Mouse (Mus musculus) liver, embryonic 13.5 days (tissue): ENCODE measurements around the gene Auts2. TPM values are rescaled to one million over a fixed set of nuclear protein-coding genes. Genes with fewer than 3 reads are reported as not detected.

Source experiments
- ATAC-seq: fragments of 200-750 bp; cut with Nextera tagmentation; 2 replicates; pipeline ENCODE4 v1.8.0; 2017; ENCODE audit warnings: low read depth, mild to moderate bottlenecking, moderate number of reproducible peaks, moderate library complexity
- DNase-seq: peaks from one replicate; pipeline ENCODE4 v3.0.0; 2022
- H3K27ac ChIP-seq: fragments of 300-500 bp; sonication (generic); 2 replicates; pipeline ENCODE4 v1.5.1; 2015; ENCODE audit warnings: moderate library complexity, mild to moderate bottlenecking, inconsistent platforms
- H3K27me3 ChIP-seq: fragments of 300-500 bp; sonication (generic); 2 replicates; pipeline ENCODE4 v1.6.1; 2015; ENCODE audit warnings: mild to moderate bottlenecking, inconsistent platforms
- H3K36me3 ChIP-seq: fragments of 300-500 bp; sonication (generic); 2 replicates; pipeline ENCODE4 v1.6.1; 2015; ENCODE audit warnings: mild to moderate bottlenecking, inconsistent platforms
- H3K4me1 ChIP-seq: fragments of 300-500 bp; sonication (generic); replicated peaks from 2 replicates; pipeline ENCODE4 v1.6.1; 2015; ENCODE audit warnings: inconsistent platforms
- H3K4me2 ChIP-seq: fragments of 300-500 bp; sonication (generic); 2 replicates; pipeline ENCODE4 v1.6.1; 2015; ENCODE audit warnings: inconsistent platforms, mild to moderate bottlenecking, moderate library complexity
- H3K4me3 ChIP-seq: fragments of 300-500 bp; sonication (generic); replicated peaks from 2 replicates; pipeline ENCODE4 v1.5.1; 2015; ENCODE audit warnings: mild to moderate bottlenecking, inconsistent platforms
- H3K9ac ChIP-seq: fragments of 300-500 bp; sonication (generic); 2 replicates; pipeline ENCODE4 v1.6.1; 2015; ENCODE audit warnings: mild to moderate bottlenecking, inconsistent platforms
- H3K9me3 ChIP-seq: fragments of 300-500 bp; sonication (generic); replicated peaks from 2 replicates; pipeline ENCODE4 v1.6.1; 2016; ENCODE audit warnings: inconsistent platforms
- WGBS: fragments of 180-500 bp; shearing (Covaris S2); methylation state at CpG from one replicate; pipeline ENCODE4 v1.1.7; 2015; ENCODE audit not compliant: insufficient replicate concordance; 5-methylcytosine and 5-hydroxymethylcytosine counted together
- polyA plus RNA-seq: library from polyadenylated mRNA; unstranded; fragments of >200 nt; fragmentation: Nextera tagmentation; extraction: Ambion mirVana; gene quantifications from 2 replicates; pipeline ENCODE4 v1.2.1, GENCODE M21; 2015

The Auts2 gene
- polyA plus RNA-seq, 1 experiment from 2014 or later: 1.5 TPM

DNA sequence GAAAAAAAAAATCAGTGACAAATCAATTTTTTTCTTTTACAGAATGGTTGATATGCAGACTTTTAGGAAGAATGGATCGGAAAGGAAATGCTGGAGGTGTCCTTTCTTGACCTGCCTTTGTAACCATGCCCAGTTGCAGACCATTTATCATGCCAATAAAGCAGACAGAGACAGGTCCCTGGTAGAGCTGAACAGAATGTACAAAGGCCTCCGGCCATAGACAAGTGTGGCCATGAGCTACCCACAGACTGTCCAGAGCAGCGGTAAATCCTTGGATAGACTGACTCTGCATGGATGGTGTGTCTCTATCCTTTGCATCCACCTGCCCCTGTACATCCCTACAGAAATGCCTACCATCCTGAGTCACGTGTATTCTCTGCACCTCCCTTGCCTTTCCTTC, 100.2 kb downstream of the Auts2 start:
- H3K9me3 ChIP-seq: no peaks in the 10 kb centered on the region
- WGBS: 69% methylated on average over 4 of the region's 4 CpGs
- H3K4me1 ChIP-seq: 0 out of 2 replicates have a peak, but pooled peaks cover 6% of the 10 kb centered on the region
- no peaks in the 10 kb centered on the region for H3K36me3 ChIP-seq
- H3K9ac ChIP-seq: no peak overlapping the region
- no peak for ATAC-seq
- H3K27ac ChIP-seq: no peak overlapping the region
- H3K4me3 ChIP-seq: no peak overlapping the region
- no peak for DNase-seq
- no peak overlapping the region for H3K4me2 ChIP-seq
- H3K27me3 ChIP-seq: no peaks in the 10 kb centered on the region

DNA sequence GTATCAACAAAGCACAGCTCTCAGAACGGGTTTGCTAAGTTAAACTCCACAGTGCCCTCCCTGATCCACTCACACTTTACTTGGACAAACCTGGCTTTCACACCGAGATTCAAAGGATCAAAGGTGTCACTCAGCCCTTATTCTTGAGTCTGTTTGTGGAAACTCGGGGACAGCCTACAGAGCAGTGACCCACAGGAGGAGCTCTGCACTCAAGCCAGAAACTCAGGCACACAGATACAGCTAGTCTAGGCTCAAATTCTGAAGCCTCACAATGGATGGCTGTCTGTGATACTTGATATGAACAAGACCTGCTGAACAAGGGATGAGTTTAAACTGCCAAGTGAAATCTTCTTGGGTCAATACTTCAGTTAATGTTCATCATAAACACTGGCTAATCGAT, 104.7 kb downstream of the Auts2 start:
- DNase-seq (no peak), ATAC-seq (no peak)
- Histone ChIP-seq H3K27me3 (no peaks in the 10 kb centered on the region), H3K4me3 (no peak overlapping the region), H3K9me3 (no peaks in the 10 kb centered on the region), H3K4me1 (peaks cover 19% of the 10 kb centered on the region), H3K9ac (no peak overlapping the region), H3K36me3 (no peaks in the 10 kb centered on the region), H3K27ac (no peak overlapping the region), H3K4me2 (no peak overlapping the region)
- WGBS: 46% methylated on average over 4 of the region's 4 CpGs

DNA sequence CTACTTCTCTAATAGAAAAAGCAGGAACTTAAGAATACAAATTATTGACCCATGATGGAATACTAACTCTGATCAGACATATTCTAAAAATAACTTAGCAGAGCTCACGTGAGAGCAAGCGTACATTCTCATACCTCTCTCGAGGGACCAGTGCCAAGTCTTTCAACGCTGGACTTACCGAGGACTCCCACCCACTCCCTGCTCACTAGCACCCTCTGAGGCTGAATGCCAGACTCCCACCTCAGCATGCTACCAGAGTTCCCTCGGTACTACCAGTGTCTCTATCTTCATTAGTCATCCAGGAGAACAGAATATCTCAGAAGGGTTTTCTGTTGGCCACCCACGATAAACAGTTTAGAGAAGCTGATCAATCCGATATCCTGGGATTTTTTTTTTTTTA, 105.2 kb downstream of the Auts2 start:
- Histone ChIP-seq H3K27ac (no peak overlapping the region), H3K36me3 (no peaks in the 10 kb centered on the region), H3K4me2 (no peak overlapping the region), H3K4me1 (peaks cover 23% of the 10 kb centered on the region), H3K27me3 (no peaks in the 10 kb centered on the region), H3K9me3 (no peaks in the 10 kb centered on the region), H3K9ac (no peak overlapping the region), H3K4me3 (no peak overlapping the region)
- DNase-seq: no peak
- 46% methylated on average over 8 of the region's 8 CpGs for WGBS
- ATAC-seq: no peak

DNA sequence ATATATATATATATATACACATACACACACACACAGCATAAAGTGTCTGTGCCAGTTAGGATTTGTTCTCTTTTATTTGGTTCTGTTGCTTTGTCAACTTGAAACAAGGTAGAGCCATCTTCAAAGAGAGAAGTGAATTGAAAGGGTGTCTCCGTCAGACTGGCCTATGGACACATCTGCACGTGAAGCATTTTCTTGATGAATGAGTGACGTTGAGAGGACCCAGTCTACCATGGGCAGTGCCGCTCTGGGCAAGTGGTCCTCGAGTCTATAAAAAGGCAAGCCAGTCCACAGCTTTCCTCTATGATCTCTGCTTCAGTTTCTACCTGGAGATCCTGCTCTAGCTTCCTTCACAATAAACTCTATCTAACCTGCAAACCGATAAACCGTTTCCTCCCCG, 105.7 kb downstream of the Auts2 start:
- ATAC-seq (no peak), DNase-seq (no peak)
- Histone ChIP-seq H3K36me3 (no peaks in the 10 kb centered on the region), H3K9ac (no peak overlapping the region), H3K27me3 (no peaks in the 10 kb centered on the region), H3K4me3 (no peak overlapping the region), H3K4me1 (peaks cover 25% of the 10 kb centered on the region), H3K4me2 (no peak overlapping the region), H3K9me3 (no peaks in the 10 kb centered on the region), H3K27ac (no peak overlapping the region)
- WGBS: 68% methylated on average over 8 of the region's 8 CpGs

DNA sequence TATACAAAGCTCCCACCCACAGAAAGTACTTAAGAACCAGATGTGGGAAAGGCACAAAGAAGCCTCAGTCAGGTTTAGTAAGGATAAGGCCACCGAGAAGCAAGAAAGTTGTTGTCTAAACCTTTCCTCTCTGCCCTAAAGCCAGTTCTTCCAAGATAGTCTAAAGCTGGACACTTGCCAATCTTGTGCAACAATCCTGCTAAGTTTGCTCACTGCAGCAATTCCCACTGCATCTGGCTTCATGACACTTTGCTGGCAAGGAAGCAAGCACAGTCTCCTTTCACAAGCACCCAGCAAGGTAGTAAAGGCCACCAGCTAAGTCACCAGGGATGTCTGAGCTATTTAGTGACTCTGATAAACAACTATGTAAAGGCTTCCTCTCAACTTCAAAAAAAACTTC, 106.2 kb downstream of the Auts2 start:
- H3K9ac ChIP-seq: no peak overlapping the region
- no peak overlapping the region for H3K4me3 ChIP-seq
- no peak overlapping the region for H3K4me2 ChIP-seq
- no peak for DNase-seq
- H3K27ac ChIP-seq: no peak overlapping the region
- H3K27me3 ChIP-seq: no peaks in the 10 kb centered on the region
- ATAC-seq: no peak
- H3K36me3 ChIP-seq: no peaks in the 10 kb centered on the region
- no peaks in the 10 kb centered on the region for H3K9me3 ChIP-seq
- 44% methylated on average over 1 of the region's 1 CpGs for WGBS
- H3K4me1 ChIP-seq: peaks cover 25% of the 10 kb centered on the region

DNA sequence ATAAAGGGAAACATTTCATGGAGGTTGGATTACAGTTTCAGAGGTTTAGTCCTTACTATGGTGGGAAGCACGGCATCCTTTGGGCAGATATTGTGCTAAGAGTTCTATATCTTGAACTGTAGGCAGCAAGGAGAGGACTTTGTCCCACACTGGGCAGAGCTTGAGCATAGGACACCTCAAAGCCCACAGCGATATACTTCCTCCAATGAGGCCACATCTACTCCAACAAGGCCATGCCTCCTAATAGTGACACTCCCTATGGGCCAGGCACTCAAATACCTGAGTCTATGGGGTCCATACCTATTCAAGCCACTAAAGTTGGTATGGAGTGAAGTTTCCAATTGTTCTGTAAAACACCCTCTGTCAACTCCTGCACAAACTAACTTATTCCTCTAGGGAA, 106.7 kb downstream of the Auts2 start:
- 91% methylated on average over 2 of the region's 2 CpGs for WGBS
- no peak for ATAC-seq

DNA sequence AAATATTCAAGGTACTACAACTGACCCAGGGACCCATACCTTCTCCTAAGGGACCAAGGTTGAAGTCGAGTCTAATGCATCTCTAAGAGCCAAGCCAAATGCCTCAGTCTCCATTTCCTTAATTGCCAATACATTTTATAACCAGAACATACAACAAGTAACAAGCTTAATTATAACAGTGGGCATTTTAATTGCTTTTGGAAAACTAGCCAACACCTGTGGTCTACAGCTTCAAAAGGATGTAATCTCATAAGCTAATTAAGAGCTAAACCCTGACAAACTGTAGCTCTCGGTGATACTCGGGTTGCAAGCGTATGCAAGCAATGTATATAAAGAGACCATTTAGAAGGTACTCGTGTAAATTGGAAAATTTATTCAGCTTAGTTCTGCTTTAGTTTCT, 107.7 kb downstream of the Auts2 start:
- Histone ChIP-seq H3K27ac (no peak overlapping the region), H3K36me3 (no peaks in the 10 kb centered on the region), H3K4me2 (no peak overlapping the region), H3K9ac (no peak overlapping the region), H3K4me1 (peaks cover 25% of the 10 kb centered on the region), H3K9me3 (no peaks in the 10 kb centered on the region), H3K27me3 (no peaks in the 10 kb centered on the region), H3K4me3 (no peak overlapping the region)
- 77% methylated on average over 5 of the region's 5 CpGs for WGBS
- DNase-seq (no peak), ATAC-seq (no peak)

More for the DNA sequence above, 106.7 kb downstream of the Auts2 start:
- no peaks in the 10 kb centered on the region for H3K27me3 ChIP-seq
- no peak overlapping the region for H3K4me3 ChIP-seq
- no peaks in the 10 kb centered on the region for H3K9me3 ChIP-seq
- H3K4me1 ChIP-seq: peaks cover 25% of the 10 kb centered on the region
- DNase-seq: no peak
- no peak overlapping the region for H3K9ac ChIP-seq
- H3K36me3 ChIP-seq: no peaks in the 10 kb centered on the region
- H3K27ac ChIP-seq: no peak overlapping the region
- H3K4me2 ChIP-seq: no peak overlapping the region

DNA sequence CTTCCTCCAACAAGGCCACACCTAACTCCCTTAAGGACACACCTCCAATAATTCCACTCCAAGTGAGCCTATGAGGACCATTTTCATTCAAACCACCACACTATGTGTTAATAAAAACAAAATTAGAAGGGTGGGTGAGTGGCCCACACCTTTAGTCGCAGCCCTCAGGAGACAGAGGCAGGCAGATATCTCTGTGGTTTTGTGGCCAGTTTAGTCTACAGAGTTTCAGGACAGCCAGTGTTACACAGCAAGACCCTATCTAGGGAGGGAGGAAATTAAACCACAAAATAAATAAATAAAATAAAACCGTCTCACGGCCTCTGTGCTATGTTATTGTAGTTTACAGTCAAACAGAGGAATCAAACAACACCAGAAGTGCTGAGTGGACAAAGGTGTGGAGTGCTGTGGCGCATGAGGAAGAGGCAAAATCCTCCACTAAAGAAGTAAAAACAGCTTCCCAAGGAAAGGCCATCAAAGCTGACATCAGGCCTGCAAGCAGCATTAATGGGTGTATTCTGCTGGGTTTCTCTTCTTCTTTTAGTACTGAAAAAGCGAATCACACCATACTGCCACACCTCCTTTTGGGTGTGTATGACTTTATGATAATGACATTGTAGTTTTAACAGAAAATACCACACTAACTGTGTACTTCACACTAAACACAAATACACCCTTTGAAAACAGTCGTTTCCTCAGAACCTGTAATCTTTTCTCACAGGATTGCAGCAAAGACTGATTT, 109.6 kb downstream of the Auts2 start:
- Histone ChIP-seq H3K27me3 (no peaks in the 10 kb centered on the region), H3K9ac (no peak overlapping the region), H3K4me3 (no peak overlapping the region), H3K36me3 (no peaks in the 10 kb centered on the region), H3K27ac (no peak overlapping the region), H3K4me2 (no peak overlapping the region), H3K9me3 (no peaks in the 10 kb centered on the region), H3K4me1 (peaks cover 25% of the 10 kb centered on the region)
- 37% methylated on average over 6 of the region's 6 CpGs for whole genome bisulfite sequencing
- DNase-seq (no peak), ATAC-seq (no peak)

DNA sequence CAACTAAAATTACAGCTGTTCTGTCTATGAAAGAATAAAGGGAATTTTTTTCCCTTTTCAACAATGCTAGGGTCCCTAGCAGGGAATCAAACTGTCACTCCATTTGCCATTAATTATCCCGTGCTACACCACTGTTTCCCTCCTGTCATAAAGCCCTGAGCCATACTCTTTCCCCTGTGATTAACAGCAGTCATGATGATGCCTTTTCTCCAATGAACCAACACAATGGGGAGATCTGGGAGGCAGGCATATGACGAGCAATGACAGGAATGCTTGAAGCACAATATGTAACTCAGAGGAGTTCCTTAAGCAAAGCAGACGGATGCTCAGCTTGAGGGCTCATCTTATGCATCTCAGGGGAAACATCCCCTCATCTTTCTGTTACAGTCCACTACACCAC, 113.8 kb downstream of the Auts2 start:
- Histone ChIP-seq H3K27ac (no peak overlapping the region), H3K9me3 (no peaks in the 10 kb centered on the region), H3K36me3 (no peaks in the 10 kb centered on the region), H3K9ac (no peak overlapping the region), H3K4me3 (no peak overlapping the region), H3K4me2 (no peak overlapping the region), H3K27me3 (no peaks in the 10 kb centered on the region), H3K4me1 (peaks cover 8% of the 10 kb centered on the region)
- DNase-seq: no peak
- no peak for ATAC-seq
- WGBS: 65% methylated on average over 3 of the region's 3 CpGs

DNA sequence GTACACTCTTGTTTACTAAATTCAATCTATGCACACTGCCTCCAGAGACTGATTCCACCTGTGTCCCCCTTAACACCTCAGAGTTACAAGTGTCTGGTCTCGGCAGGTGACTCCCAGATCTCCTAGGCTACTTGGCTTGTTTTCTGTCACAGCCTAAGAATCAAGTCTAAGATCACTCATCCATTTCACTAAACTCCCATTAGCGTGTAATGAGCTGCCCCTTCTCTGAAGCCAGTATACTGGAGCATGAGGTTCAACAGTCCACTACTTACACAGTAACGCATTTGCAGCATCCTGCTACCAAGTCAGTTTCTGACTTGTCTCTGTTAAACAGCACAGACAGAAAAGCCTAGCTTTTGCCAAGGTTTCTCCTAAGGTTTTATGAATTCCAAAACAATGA, 116.8 kb downstream of the Auts2 start:
- H3K27ac ChIP-seq: no peak overlapping the region
- no peak overlapping the region for H3K4me2 ChIP-seq
- WGBS: 65% methylated on average over 3 of the region's 3 CpGs
- no peaks in the 10 kb centered on the region for H3K4me1 ChIP-seq
- H3K27me3 ChIP-seq: no peaks in the 10 kb centered on the region
- H3K4me3 ChIP-seq: no peak overlapping the region
- H3K36me3 ChIP-seq: no peaks in the 10 kb centered on the region
- no peak overlapping the region for H3K9ac ChIP-seq
- no peaks in the 10 kb centered on the region for H3K9me3 ChIP-seq
- no peak for DNase-seq
- ATAC-seq: no peak

DNA sequence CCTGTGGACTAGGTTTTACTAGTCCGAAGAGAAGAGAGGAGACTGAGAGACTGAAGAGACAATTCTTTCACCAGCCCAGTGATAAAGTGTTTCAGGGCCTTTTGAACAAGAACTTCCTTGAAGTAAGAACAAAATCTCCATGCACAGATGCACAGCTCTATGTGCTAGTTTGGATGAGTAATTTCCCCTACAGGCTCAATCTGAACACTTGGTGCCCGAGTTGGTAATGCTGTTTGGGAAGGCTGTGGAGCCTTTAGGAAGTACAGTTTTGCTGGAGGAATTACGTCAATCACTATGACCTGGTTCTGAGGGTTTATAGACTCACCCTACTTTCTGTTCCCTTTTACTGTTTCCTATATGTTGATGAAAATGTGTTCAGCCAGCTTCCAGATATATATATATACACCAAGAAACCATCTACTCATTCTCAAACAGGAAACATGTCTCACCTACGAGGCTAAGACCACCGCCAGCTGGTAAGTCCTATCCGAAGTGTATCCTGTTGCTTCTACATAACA, 117.3 kb downstream of the Auts2 start:
- DNase-seq: no peak
- H3K27ac ChIP-seq: no peak overlapping the region
- 63% methylated on average over 6 of the region's 6 CpGs for WGBS
- H3K4me2 ChIP-seq: no peak overlapping the region
- no peak for ATAC-seq
- no peaks in the 10 kb centered on the region for H3K9me3 ChIP-seq
- no peak overlapping the region for H3K4me3 ChIP-seq
- H3K4me1 ChIP-seq: no peaks in the 10 kb centered on the region
- H3K36me3 ChIP-seq: no peaks in the 10 kb centered on the region
- no peak overlapping the region for H3K9ac ChIP-seq
- H3K27me3 ChIP-seq: no peaks in the 10 kb centered on the region

DNA sequence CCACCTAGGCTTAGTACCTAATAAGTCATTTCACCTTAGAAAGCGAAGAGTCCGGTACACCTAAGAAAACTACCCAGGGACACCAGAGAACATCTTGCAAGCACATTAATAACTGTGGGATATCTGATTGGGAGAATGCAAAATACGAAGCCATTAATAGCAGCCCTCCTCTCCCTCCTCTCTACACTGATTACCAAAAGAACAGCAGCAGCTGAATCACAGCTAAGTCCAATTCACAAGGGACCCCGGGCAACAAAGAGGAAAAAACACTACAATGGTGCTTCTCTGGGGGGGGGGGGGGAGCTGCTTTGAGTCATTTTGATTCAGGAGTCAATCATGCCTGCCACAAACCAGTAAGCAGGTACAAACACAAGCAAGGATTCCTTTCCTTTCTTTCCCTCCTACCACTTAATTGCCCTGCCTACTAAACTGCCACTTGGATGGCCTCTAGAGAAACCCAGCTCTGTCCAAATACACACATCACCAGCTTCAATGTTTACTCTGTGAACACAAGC, 132.7 kb downstream of the Auts2 start:
- Histone ChIP-seq H3K36me3 (no peaks in the 10 kb centered on the region), H3K4me3 (no peak overlapping the region), H3K27me3 (no peaks in the 10 kb centered on the region), H3K4me1 (no peaks in the 10 kb centered on the region; the same call in 1 of the 2 replicates), H3K4me2 (no peak overlapping the region), H3K9ac (no peak overlapping the region), H3K9me3 (no peaks in the 10 kb centered on the region), H3K27ac (no peak overlapping the region)
- WGBS: 70% methylated on average over 4 of the region's 4 CpGs
- DNase-seq (no peak), ATAC-seq (no peak)
